Mouse (Mus musculus) kidney, adult 2 months (tissue): ENCODE measurements around the gene Jag2.

Experiments used
- CTCF ChIP-seq: fragments of 200-500 bp; conservative IDR thresholded peaks from 2 replicates; pipeline ENCODE4 v1.5.1; 2011; ENCODE audit warnings: low read depth, mild to moderate bottlenecking, control low read depth, low read length, moderate library complexity, mixed read lengths; ENCODE audit not compliant: insufficient read depth, insufficient read length
- POLR2A ChIP-seq: fragments of 200-500 bp; IDR thresholded peaks from one replicate; pipeline ENCODE4 v1.6.1; 2011; ENCODE audit warnings: low read depth, low read length, control low read depth

- TF ChIP-seq CTCF (no peak), POLR2A (no peak)
Measured at GRCm38 (mm10) chr12:112908991-112909390, 20.6 kb downstream of the Jag2 start.
